Mouse (Mus musculus) bone marrow, adult 2 months (tissue): ENCODE results near the gene Ifitm6.

Experiments used
- CTCF ChIP-seq: fragments of 200-500 bp; IDR thresholded peaks from 2 replicates; pipeline ENCODE4 v1.5.1; 2011; ENCODE audit warnings: low read length, control low read depth; ENCODE audit not compliant: control insufficient read depth, insufficient read depth
- POLR2A ChIP-seq: fragments of 200-500 bp; IDR thresholded peaks from 2 replicates; pipeline ENCODE4 v1.6.1; 2011; ENCODE audit warnings: low read depth, mild to moderate bottlenecking, control low read depth, low read length, borderline replicate concordance; ENCODE audit not compliant: control insufficient read depth

GRCm38 (mm10) chr7:141009665-141010064, 8.1 kb downstream of the Ifitm6 start:
- no peak for TF ChIP-seq CTCF
- no peak for TF ChIP-seq POLR2A
